Mouse (Mus musculus) urinary bladder, adult 2 months (tissue): Measurements from ENCODE around the gene Agap3. TPM values are rescaled to one million over a fixed set of nuclear protein-coding genes. Genes with fewer than 3 reads are reported as not detected.

Source experiments
- DNase-seq: peaks from one replicate; pipeline ENCODE4 v3.0.0; 2022; ENCODE audit warnings: low spot score
- polyA plus RNA-seq: library from polyadenylated mRNA; depleted of rRNA; stranded (reverse); fragments of >200 nt; gene quantifications from 2 replicates; pipeline ENCODE4 v1.2.3, GENCODE M21; 2012; rRNA removed

Gene Agap3
- polyA plus RNA-seq: 55.8 and 73.8 TPM in 2 replicates

- no peak for DNase-seq
Observed at GRCm38 (mm10) chr5:24452030-24452690, at the start of gene Agap3. TSS of gene Agap3 (plus strand) at chr5:24452177.

- DNase-seq: no peak
Observed at GRCm38 (mm10) chr5:24404594-24405360, 47.2 kb upstream of the Agap3 start.

GRCm38 (mm10) chr5:24405389-24405876 lies 46.5 kb upstream of the Agap3 start:
- DNase-seq: no peak

- DNase-seq: no peak
Observed at GRCm38 (mm10) chr5:24408651-24409050, 43.3 kb upstream of the Agap3 start.

GRCm38 (mm10) chr5:24409466-24409865 lies 42.5 kb upstream of the Agap3 start:
- DNase-seq: no peak

- no peak for DNase-seq
Observed at GRCm38 (mm10) chr5:24412063-24412462, 39.9 kb upstream of the Agap3 start.

DNA sequence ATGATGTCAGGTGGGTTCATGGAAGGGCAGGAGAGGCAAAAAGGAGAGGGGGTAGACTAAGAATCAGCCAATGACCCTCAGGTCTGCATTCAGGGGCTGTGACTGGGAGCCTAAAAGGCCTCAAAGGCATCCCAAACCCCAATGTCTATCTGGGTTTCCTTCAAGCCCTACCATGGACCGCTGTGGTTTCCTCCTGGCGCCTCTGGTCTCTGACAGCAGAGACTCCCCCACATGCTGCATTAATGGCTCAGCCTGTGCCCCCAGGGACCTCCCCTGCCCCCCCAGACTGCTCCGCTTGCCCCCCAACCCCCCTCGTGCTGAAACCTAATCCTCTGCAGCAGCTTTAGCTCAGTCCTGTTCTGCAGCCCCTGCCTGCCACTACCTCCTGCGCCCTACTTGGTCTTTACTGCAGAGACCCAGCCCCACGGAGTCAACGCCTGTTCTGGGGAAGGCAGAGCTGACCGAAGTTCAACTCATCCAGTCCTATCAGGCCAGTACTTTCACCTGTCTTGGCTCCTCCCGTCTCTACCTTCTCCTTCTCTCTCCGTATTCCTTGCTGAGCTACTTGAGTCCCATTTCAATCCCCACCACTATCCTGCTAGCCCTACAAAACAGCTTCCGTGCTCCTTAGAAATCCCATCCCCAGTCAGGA lies 38.8 kb upstream of the Agap3 start, which contains the start of gene Asic3:
TSS of gene Asic3 (plus strand) at position 351 of the 652 bp plus-strand sequence.
- DNase-seq: no peak

GRCm38 (mm10) chr5:24413938-24414337 lies 38.0 kb upstream of the Agap3 start:
- no peak for DNase-seq

DNA sequence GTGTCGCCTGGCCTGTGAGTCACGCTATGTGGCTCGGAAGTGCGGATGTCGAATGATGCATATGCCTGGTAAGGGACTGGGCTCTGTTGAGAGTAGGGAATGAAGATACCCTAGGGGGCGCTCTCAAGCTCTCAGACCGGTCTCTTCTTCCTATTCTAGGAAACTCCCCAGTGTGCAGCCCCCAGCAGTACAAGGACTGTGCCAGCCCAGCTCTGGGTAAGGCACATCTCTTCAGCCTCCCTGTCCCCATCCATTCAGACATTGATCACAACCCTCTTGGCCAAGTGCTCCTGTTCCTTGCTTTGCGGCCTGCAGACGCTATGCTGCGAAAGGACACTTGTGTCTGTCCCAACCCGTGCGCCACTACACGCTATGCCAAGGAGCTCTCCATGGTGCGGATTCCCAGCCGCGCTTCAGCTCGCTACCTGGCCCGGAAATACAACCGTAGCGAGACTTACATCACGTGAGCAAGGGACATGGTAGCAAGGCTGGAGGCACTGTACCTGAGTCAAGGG lies 35.7 kb upstream of the Agap3 start:
- DNase-seq: no peak

- DNase-seq: no peak
Observed at GRCm38 (mm10) chr5:24417587-24417986, 34.4 kb upstream of the Agap3 start.

- no peak for DNase-seq
Observed at GRCm38 (mm10) chr5:24420381-24420780, 31.6 kb upstream of the Agap3 start.

DNA sequence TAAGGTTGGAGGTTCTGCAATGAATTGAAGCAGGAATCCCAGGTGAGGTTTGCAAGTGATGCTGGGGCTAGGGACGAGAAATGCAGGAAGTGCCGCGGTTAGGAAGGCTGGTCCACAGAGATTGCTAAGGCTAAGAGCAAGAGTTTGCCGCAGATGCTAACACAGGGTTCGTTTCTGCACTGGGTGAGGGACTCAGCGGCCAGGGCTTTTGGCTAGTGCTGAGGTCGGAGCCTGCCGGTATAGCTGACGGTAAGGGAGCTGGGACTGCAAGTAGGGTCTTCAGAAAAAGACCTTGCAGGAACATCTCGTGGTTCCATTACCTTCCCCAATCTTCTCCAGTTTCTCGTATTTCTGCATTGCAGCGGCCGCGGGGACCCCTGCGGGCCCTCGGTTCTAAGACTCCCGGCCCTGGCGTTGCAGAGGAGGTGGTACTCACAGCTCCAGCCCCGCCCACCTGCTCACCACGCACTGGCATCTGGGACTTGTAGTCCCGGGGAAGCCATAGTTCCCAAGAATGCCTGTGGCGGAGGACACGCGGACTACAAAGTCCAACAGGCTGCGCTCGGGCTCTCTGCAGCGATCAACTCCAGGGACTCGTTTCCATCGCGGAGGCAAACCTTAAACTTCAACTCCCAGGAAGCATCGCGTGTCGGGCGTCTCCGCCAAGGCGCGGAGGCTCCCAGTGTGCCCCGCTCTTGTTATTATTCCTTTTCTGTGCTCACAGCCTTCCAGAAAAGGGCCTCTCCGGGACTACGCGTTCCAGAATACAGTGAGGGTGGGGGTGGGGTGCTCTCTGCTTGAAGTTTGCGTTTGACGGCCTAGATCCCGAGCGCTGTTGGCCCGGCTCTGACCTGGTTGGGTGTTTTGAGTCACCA lies 28.6 kb upstream of the Agap3 start, which contains the start of the genes Cdk5 and Slc4a2:
TSS of gene Cdk5 (minus strand) at position 402 of the 875 bp plus-strand sequence.
TSS of gene Slc4a2 (plus strand) at position 709 of the 875 bp plus-strand sequence.
- peak; percentile 84 for DNase-seq

DNA sequence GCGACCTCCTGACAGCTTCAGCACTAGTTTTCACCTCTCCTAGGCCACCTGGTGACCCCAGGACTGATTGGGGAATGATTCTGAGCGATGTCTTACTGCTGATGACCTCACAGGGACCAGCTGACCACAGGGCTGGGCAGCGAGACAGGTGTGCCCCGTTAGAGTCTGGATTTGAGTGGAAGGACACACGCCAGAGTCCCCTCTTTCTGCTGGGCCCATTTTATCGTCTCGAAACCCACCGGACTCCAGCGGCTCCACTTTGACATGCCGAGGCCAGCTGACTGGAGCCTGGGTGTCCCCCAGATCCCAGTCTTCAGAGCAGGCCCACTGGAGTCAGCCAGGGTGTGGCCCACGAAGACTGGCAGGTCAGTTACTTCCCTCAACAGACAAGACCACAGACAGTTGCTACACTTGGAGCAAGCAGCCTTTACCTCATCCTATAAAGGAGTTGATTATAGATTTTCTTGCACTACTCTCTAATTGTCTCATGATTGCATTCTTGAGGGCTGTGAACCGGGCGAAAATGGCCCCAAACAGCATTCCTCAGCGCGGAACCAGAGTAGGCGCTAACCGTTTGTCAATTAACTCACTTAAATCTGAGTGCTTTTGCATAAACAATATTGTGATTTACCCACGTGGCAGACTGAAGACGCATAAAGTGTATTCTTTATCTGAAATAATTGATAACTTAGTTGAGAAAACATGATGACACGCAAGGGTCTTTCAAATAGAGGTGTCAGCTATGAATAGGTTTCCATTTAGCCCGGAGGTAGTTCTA lies 27.8 kb upstream of the Agap3 start:
- no peak for DNase-seq

DNA sequence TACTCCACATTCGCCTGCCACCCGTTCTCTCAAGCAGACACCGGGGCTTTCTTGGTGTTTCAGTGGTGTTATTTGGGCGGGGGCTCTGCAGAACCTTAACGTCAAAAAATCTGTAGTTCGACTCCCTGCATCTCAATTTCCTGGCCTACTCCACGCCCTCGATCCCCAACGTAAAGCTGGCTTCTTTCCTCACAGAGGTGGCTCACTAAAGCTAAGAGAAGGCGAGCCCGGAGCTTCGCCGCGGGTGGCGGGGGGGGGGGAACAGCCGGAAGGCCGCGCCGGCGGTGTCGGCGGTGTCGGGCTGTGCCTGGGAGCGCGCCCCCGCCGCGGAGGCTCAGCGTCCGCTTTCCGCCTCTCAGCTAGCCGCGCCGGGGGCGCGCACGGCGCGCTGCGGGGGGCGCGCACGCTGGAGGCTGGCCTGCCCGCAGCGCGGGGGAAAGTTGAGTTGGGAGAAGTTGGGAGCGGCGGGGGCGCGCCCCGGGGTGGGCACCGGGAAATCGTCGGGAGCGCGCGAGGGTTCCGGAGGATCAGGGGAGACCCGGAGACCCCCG lies 27.0 kb upstream of the Agap3 start:
- peak; percentile 65 for DNase-seq

DNA sequence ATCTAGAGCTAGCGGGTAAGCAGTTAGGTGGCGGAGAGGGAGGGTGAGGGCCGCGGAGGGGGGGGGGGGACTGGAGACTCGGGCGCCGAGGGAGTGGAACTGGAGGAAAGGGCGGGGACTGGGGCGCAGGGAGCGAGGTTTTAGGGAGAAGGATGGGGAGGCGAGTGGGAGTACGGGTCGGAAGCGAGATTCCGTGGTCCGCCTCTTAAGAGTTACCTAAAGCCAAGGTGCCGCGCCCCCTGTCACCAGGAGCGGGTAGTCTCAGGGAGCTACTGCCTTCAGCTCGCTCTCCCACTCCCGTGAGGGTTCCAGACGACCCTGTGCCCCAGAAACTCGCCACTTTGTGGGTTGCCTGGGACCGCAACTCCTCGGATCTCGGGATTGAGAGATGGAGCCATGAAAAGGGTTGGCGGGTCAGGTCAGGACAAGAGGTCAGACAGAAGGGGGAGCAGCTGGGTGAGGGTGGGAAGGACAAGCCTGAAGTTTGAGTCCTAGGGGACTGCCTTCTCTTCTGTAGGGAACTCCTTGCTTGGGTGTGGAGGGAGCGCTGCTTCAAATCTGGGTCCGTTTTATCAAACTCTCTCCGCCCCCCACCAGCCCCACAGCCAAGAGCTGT lies 26.4 kb upstream of the Agap3 start:
- no peak for DNase-seq

DNA sequence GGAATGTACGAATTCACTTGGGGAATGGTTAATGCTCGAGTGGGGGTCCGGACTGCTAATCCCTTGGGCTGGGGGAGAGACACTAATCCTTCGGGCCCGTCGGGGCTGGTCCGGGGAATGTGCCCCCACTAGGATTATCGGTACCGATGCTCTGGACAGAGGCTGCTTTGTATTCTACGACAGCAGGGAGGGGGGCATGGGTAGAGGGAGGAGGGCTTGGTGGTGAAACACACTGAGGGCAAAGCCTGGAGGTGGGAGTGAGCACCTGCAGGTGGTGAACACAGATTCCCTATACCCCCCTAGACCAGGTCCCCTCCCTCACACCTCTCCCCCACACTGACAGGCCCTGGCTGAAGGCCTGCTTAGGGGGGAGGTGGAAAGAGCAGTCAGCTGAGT lies 25.9 kb upstream of the Agap3 start:
- no peak for DNase-seq

- no peak for DNase-seq
Observed at GRCm38 (mm10) chr5:24426556-24427284, 25.3 kb upstream of the Agap3 start.

GRCm38 (mm10) chr5:24427285-24427633 lies 24.7 kb upstream of the Agap3 start:
- no peak for DNase-seq

- no peak for DNase-seq
Observed at GRCm38 (mm10) chr5:24427981-24428402, 24.0 kb upstream of the Agap3 start.
